Mouse (Mus musculus): Measurements from ENCODE around the gene Sec1. TPM values are rescaled to one million over a fixed set of nuclear protein-coding genes. Genes with fewer than 3 reads are reported as not detected.
A peak's percentile ranks its signal among the peaks of the same experiment; 100 is the strongest.

The Sec1 gene
- polyA plus RNA-seq, 1 experiment from 2014 or later = 0.27 TPM

DNA sequence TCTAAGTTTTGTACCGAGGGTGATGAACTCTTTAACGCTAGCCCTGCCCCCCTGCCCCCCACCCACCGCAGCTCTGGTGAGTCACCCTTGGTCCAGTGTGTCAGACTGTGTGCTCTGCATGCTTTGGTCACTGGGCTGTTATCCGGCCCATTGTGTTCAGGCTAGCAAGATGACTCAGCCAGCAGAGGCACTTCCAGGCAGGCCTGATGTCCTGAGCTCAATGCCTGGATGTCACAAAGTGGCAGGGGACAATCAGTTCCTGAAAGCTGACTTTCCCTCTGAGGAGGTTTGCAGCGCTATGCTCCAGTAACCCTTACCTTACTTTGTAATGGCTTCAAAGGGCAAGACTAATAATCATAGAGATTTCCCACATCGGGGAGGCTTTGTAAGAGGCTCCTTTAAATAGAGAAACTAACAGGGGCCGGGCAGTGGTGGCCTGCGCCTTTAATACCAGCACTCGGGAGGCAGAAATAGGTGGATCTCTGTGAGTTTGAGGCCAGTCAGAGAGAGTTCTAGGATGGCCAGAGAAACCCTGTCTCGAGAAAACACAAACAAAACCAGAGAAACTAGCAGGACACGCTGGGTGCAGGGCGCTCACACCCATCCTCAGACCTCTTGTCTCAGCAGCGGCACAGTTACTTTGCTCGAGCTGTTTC is 14.1 kb downstream of the Sec1 start:
- Histone ChIP-seq H3K36me3 (replicated peaks; ENCODE audit: control insufficient read depth, insufficient read depth, low read depth, low read length) (no peaks in the 10 kb centered on the region), H3K9me3 (replicated peaks; ENCODE audit: control insufficient read depth, low read length) (no peaks in the 10 kb centered on the region), H3K27ac (replicated peaks; ENCODE audit: low read depth, low read length) (no peak overlapping the region), H3K9ac (replicated peaks; ENCODE audit: low read length) (no peak overlapping the region), H3K4me2 (ENCODE audit: low read depth, low read length) (no peak overlapping the region), H3K27me3 (ENCODE audit: control insufficient read depth, insufficient read depth, low read length) (no peaks in the 10 kb centered on the region), H3K4me1 (ENCODE audit: control insufficient read depth, insufficient read depth, low read length) (0 out of 2 replicates have a peak, but pooled peaks cover 1% of the 10 kb centered on the region), H3K4me3 (ENCODE audit: low read depth, low read length) (no peak overlapping the region)
- no peak for DNase-seq (ENCODE audit: low spot score)
- 73% methylated on average over 14 of the region's 14 CpGs for WGBS
- no peak for ATAC-seq (replicated peaks; ENCODE audit: insufficient number of reproducible peaks, low FRiP score, low TSS enrichment, low read depth)

DNA sequence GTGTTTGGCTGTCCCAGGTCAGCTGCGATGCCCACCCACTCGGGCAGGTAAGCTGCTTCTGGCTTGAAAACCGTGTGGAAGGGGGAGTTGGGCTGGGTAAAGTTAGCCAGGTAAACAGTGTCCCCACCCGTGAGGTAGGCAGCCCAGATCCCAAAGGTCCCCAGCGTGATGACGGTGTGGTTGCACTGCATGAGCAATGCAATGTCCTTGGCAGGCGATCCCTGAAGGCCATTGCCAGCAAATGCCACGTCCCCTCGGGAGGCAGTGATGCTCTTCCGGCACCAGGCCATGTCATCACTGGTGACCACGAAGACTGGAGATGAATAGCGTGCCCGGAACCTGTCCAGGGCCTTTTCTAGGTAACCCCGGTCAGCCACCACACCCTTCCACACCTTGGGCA is 15.7 kb downstream of the Sec1 start:
- H3K27ac ChIP-seq (replicated peaks; ENCODE audit: low read depth, low read length) = no peak overlapping the region
- H3K9ac ChIP-seq (replicated peaks; ENCODE audit: low read length) = no peak overlapping the region
- no peaks in the 10 kb centered on the region; the same call in 1 of the 2 replicates for H3K27me3 ChIP-seq (ENCODE audit: control insufficient read depth, insufficient read depth, low read length)
- no peaks in the 10 kb centered on the region for H3K36me3 ChIP-seq (replicated peaks; ENCODE audit: control insufficient read depth, insufficient read depth, low read depth, low read length)
- WGBS = 92% methylated on average over 14 of the region's 14 CpGs
- H3K4me2 ChIP-seq (ENCODE audit: low read depth, low read length) = no peak overlapping the region
- H3K4me1 ChIP-seq (ENCODE audit: control insufficient read depth, insufficient read depth, low read length) = no peaks in the 10 kb centered on the region
- ATAC-seq (replicated peaks; ENCODE audit: insufficient number of reproducible peaks, low FRiP score, low TSS enrichment, low read depth) = no peak
- no peak overlapping the region for H3K4me3 ChIP-seq (ENCODE audit: low read depth, low read length)
- no peak for DNase-seq (ENCODE audit: low spot score)
- H3K9me3 ChIP-seq (replicated peaks; ENCODE audit: control insufficient read depth, low read length) = no peaks in the 10 kb centered on the region

- Histone ChIP-seq H3K27ac (replicated peaks; ENCODE audit: low read depth, low read length) (no peak overlapping the region), H3K4me1 (ENCODE audit: control insufficient read depth, insufficient read depth, low read length) (no peaks in the 10 kb centered on the region), H3K9ac (replicated peaks; ENCODE audit: low read length) (no peak overlapping the region), H3K36me3 (replicated peaks; ENCODE audit: control insufficient read depth, insufficient read depth, low read depth, low read length) (no peaks in the 10 kb centered on the region), H3K9me3 (replicated peaks; ENCODE audit: control insufficient read depth, low read length) (no peaks in the 10 kb centered on the region), H3K4me3 (ENCODE audit: low read depth, low read length) (no peak overlapping the region), H3K4me2 (ENCODE audit: low read depth, low read length) (no peak overlapping the region), H3K27me3 (ENCODE audit: control insufficient read depth, insufficient read depth, low read length) (no peaks in the 10 kb centered on the region; the same call in 1 of the 2 replicates)
- no peak for DNase-seq (ENCODE audit: low spot score)
- 83% methylated on average over 7 of the region's 7 CpGs for WGBS
- ATAC-seq (replicated peaks; ENCODE audit: insufficient number of reproducible peaks, low FRiP score, low TSS enrichment, low read depth) = no peak
Measured at GRCm38 (mm10) chr7:45677627-45678295, 16.4 kb downstream of the Sec1 start.

GRCm38 (mm10) chr7:45668921-45669320 is 25.3 kb downstream of the Sec1 start:
- ATAC-seq (replicated peaks; ENCODE audit: insufficient number of reproducible peaks, low FRiP score, low TSS enrichment, low read depth) = no peak
- H3K27me3 ChIP-seq (ENCODE audit: control insufficient read depth, insufficient read depth, low read length) = no peaks in the 10 kb centered on the region

GRCm38 (mm10) chr7:45667761-45668160 is 26.4 kb downstream of the Sec1 start:
- H3K4me3 ChIP-seq (ENCODE audit: low read depth, low read length) = no peak overlapping the region
- H3K27ac ChIP-seq (replicated peaks; ENCODE audit: low read depth, low read length) = no peak overlapping the region
- no peaks in the 10 kb centered on the region for H3K36me3 ChIP-seq (replicated peaks; ENCODE audit: control insufficient read depth, insufficient read depth, low read depth, low read length)
- ATAC-seq (replicated peaks; ENCODE audit: insufficient number of reproducible peaks, low FRiP score, low TSS enrichment, low read depth) = no peak
- WGBS = 75% methylated on average over 14 of the region's 14 CpGs
- H3K9ac ChIP-seq (replicated peaks; ENCODE audit: low read length) = no peak overlapping the region
- no peaks in the 10 kb centered on the region for H3K9me3 ChIP-seq (replicated peaks; ENCODE audit: control insufficient read depth, low read length)
- no peak overlapping the region for H3K4me2 ChIP-seq (ENCODE audit: low read depth, low read length)
- H3K4me1 ChIP-seq (ENCODE audit: control insufficient read depth, insufficient read depth, low read length) = no peaks in the 10 kb centered on the region
- DNase-seq (ENCODE audit: low spot score) = no peak
- H3K27me3 ChIP-seq (ENCODE audit: control insufficient read depth, insufficient read depth, low read length) = no peaks in the 10 kb centered on the region

More at GRCm38 (mm10) chr7:45668921-45669320, 25.3 kb downstream of the Sec1 start:
- no peak overlapping the region for H3K4me2 ChIP-seq (ENCODE audit: low read depth, low read length)
- no peak overlapping the region for H3K9ac ChIP-seq (replicated peaks; ENCODE audit: low read length)
- peak; percentile 14 for DNase-seq (ENCODE audit: low spot score)
- no peak overlapping the region for H3K27ac ChIP-seq (replicated peaks; ENCODE audit: low read depth, low read length)
- H3K4me1 ChIP-seq (ENCODE audit: control insufficient read depth, insufficient read depth, low read length) = no peaks in the 10 kb centered on the region
- no peaks in the 10 kb centered on the region for H3K36me3 ChIP-seq (replicated peaks; ENCODE audit: control insufficient read depth, insufficient read depth, low read depth, low read length)
- no peak overlapping the region for H3K4me3 ChIP-seq (ENCODE audit: low read depth, low read length)
- no peaks in the 10 kb centered on the region for H3K9me3 ChIP-seq (replicated peaks; ENCODE audit: control insufficient read depth, low read length)
- WGBS = 95% methylated on average over 9 of the region's 9 CpGs

DNA sequence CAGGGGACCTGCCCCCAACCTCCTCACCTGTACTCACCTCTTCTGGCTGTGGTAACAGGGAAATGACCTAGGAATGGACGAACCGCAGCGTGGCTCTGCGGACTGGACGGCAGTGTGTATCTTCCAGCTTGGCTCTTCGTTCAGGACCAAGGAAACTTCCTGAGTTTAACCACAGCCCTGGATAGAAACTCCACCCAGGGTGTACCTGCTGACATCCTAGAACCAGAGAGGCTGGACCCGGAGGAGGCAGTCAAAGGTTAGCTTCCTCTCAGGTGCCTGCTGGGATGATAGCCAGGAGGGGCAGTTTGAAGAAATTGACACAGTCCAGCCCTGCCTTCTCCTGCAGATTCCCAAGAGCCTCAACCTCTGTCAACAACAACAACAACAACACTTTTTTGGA is 28.0 kb downstream of the Sec1 start, which contains the start of gene Fut2:
Fut2 (minus strand) TSS at position 234 of the 400 bp plus-strand sequence.
- H3K9me3 ChIP-seq (replicated peaks; ENCODE audit: control insufficient read depth, low read length) = no peaks in the 10 kb centered on the region
- no peak within 1 kb of the TSS for H3K9ac ChIP-seq (replicated peaks; ENCODE audit: low read length)

GRCm38 (mm10) chr7:45665303-45666138 is 28.7 kb downstream of the Sec1 start:
- Histone ChIP-seq H3K4me2 (ENCODE audit: low read depth, low read length) (no peak overlapping the region), H3K9ac (replicated peaks; ENCODE audit: low read length) (no peak overlapping the region), H3K27ac (replicated peaks; ENCODE audit: low read depth, low read length) (no peak overlapping the region), H3K36me3 (replicated peaks; ENCODE audit: control insufficient read depth, insufficient read depth, low read depth, low read length) (no peaks in the 10 kb centered on the region), H3K9me3 (replicated peaks; ENCODE audit: control insufficient read depth, low read length) (no peaks in the 10 kb centered on the region), H3K27me3 (ENCODE audit: control insufficient read depth, insufficient read depth, low read length) (no peaks in the 10 kb centered on the region), H3K4me1 (ENCODE audit: control insufficient read depth, insufficient read depth, low read length) (no peaks in the 10 kb centered on the region), H3K4me3 (ENCODE audit: low read depth, low read length) (no peak overlapping the region)
- peak; percentile 25 for DNase-seq (ENCODE audit: low spot score)
- 50% methylated on average over 13 of the region's 13 CpGs for WGBS
- no peak for ATAC-seq (replicated peaks; ENCODE audit: insufficient number of reproducible peaks, low FRiP score, low TSS enrichment, low read depth)

More for the DNA sequence above, 28.0 kb downstream of the Sec1 start, which contains the start of gene Fut2:
- Histone ChIP-seq H3K27ac (replicated peaks; ENCODE audit: low read depth, low read length) (no peak within 1 kb of the TSS), H3K4me1 (ENCODE audit: control insufficient read depth, insufficient read depth, low read length) (no peaks in the 10 kb centered on the region), H3K36me3 (replicated peaks; ENCODE audit: control insufficient read depth, insufficient read depth, low read depth, low read length) (no peaks in the 10 kb centered on the region), H3K27me3 (ENCODE audit: control insufficient read depth, insufficient read depth, low read length) (no peaks in the 10 kb centered on the region), H3K4me3 (ENCODE audit: low read depth, low read length) (no peak within 1 kb of the TSS), H3K4me2 (ENCODE audit: low read depth, low read length) (no peak within 1 kb of the TSS)
- 83% methylated on average over 7 of the region's 7 CpGs for WGBS
- DNase-seq (ENCODE audit: low spot score) = no peak
- ATAC-seq (replicated peaks; ENCODE audit: insufficient number of reproducible peaks, low FRiP score, low TSS enrichment, low read depth) = no peak

All from embryonic facial prominence, embryonic 11.5 days (tissue).